Mouse (Mus musculus): ENCODE results near the gene Zfp36l2.

DNA sequence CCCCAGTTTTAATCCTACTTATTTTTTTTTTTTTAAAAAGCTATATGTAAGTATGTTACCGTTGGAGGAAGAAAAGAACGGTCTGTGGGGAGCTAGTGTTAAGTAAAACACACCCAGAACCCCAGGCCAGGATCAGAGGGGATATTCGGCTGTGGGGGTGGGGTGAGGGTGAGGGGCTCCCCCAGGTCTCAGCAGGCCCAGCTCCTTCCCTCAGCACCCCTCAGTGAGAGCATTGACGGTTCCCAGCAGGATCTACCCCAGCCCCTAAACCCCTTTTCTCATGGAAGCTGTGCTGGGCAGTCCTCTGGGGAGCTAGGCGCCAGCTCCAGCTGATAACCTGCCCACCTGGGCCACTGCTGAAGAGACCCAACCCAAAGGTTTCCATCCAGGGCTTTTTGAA is 38.2 kb downstream of the Zfp36l2 start:
- TF ChIP-seq CTCF (IDR thresholded peaks at IDR 0.05) (no peak), EP300 (IDR thresholded peaks at IDR 0.05) (no peak)
